Comparison of ENCODE assay signal across 8 mouse cellular contexts in the genomic region with DNA sequence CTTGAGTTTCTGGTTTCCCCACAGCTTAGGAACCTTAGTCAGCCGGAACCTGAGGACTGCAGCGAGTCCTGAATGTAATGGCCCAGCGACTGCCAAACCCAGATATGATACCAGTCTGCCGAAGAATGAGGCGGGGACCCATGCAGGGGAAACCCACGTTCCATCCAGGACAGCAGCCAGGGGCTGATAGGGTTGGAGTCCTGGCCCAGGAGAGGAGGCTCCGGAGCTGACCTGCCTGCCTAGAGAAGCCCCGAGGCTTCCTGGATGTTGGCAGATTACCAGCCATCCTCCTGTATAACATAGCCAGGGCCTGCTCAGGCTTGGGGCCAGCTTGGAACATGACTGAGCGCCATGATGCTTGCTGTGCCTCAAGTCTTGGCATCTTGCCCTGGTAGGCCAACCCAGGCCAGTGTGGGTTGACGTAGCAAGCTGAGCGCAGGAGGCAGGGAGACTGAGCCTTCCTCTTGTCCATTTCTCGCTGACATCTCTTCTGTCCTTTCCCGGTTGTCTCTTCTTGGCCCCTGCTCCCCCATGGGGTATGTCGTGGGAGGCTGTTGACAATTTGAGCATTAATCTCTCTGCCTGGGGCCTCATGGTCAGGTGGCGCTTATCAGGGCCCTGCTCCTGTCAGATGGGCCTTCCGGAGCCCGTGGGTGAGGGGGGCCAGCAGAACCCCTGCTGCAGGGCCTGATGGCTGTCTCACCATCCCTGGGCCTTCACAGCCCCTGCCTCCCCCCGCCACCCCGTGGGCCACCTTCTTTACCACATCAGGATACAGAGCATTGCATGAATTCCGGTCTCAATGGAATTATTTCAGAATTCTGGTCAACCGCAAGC. TPM values are rescaled to one million over a fixed set of nuclear protein-coding genes. Genes with fewer than 3 reads are reported as not detected.
DNase-seq lines count a peak whose midpoint lies in the region; ATAC-seq lines count a peak whose summit lies in the region.

No protein-coding gene starts in this region.

- H3K4me3 ChIP-seq in neural tube, embryonic 15.5 days (replicated peaks) = no peak overlapping the region

- no peak overlapping the region for H3K27ac ChIP-seq in neural tube, embryonic 15.5 days (replicated peaks)

- H3K4me1 ChIP-seq in neural tube, embryonic 15.5 days = peaks cover 8% of the 10 kb centered on the region

- DNase-seq in heart, adult 18-20 months = peak; percentile 37 to 45
- DNase-seq in heart, adult 8-10 months (ENCODE audit: low spot score) = no peak
- DNase-seq in MEL-GATA-1-ER (ENCODE audit: extremely low read depth, low read depth) = peak; percentile 72
- peak; percentile 87 to 91 for DNase-seq in cerebellum, postnatal 25 days
- peak; percentile 29 for DNase-seq in kidney, adult 9 months
- DNase-seq in left cerebral cortex, postnatal 25 days (ENCODE audit: low spot score in 2 of 2) = no peak
- no peak for DNase-seq in T-cell, adult 2 months (ENCODE audit: low spot score)

- ATAC-seq in neural tube, embryonic 15.5 days (ENCODE audit: low FRiP score) = peak; percentile 52

- H3K4me2 ChIP-seq in neural tube, embryonic 15.5 days = no peak overlapping the region

- intact Hi-C loops in left cerebral cortex, postnatal 25 days (cut with DNase I) = loop anchor here (10.0 kb wide), 1 partner anchor 778 kb away; a partner anchor contains a TSS

- no peaks in the 10 kb centered on the region for H3K9me3 ChIP-seq in neural tube, embryonic 15.5 days (replicated peaks)

- no peaks in the 10 kb centered on the region for H3K27me3 ChIP-seq in neural tube, embryonic 15.5 days (replicated peaks)

- H3K9ac ChIP-seq in neural tube, embryonic 15.5 days (replicated peaks) = no peak overlapping the region

- WGBS in neural tube, embryonic 15.5 days = 72% methylated on average over 21 of the region's 21 CpGs

- no peaks in the 10 kb centered on the region for H3K36me3 ChIP-seq in neural tube, embryonic 15.5 days

RNA-seq across cellular contexts. Expression of a gene that starts 32.3 kb away (rescaled TPM):
- 100 to 1,000 TPM; 104 to 108 TPM for total RNA-seq in heart, adult 18-20 months (2021)
- 100 to 1,000 TPM in 3 of 4 experiments, 10 to 100 TPM in 1; 92.5 to 117 (median 111) TPM for total RNA-seq in heart, adult 8-10 months (2022)
- 294 and 318 TPM in 2 replicates for polyA plus RNA-seq in neural tube, embryonic 15.5 days (2015; fragmentation: Nextera tagmentation; extraction: Ambion mirVana)
- total RNA-seq in left cerebral cortex, postnatal 25 days (2021) = 100 to 1,000 TPM; 184 to 185 TPM

Comparison
In these comparisons a context has a peak if more than half of its experiments do, and no peak if none do; other contexts are left out.
1. DNase-seq: peak in heart, adult 18-20 months (2 of 2), MEL-GATA-1-ER (single experiment), cerebellum, postnatal 25 days (2 of 2) and kidney, adult 9 months (single experiment); none in heart, adult 8-10 months (single experiment), left cerebral cortex, postnatal 25 days (0 of 2) and T-cell, adult 2 months (single experiment).